Mouse (Mus musculus) hindbrain, embryonic 15.5 days (tissue): ENCODE results near the gene Ago3. TPM values are rescaled to one million over a fixed set of nuclear protein-coding genes. Genes with fewer than 3 reads are reported as not detected.

ENCODE experiments used
- ATAC-seq: fragments of 200-750 bp; cut with Nextera tagmentation; 2 replicates; pipeline ENCODE4 v1.8.0; 2017; ENCODE audit warnings: low read depth, moderate number of reproducible peaks, moderate TSS enrichment; ENCODE audit not compliant: low FRiP score
- H3K27ac ChIP-seq: fragments of 300-500 bp; sonication (generic); replicated peaks from 2 replicates; pipeline ENCODE4 v1.5.1; 2015; ENCODE audit warnings: mild to moderate bottlenecking, inconsistent platforms
- H3K27me3 ChIP-seq: fragments of 300-500 bp; sonication (generic); 2 replicates; pipeline ENCODE4 v1.6.1; 2015; ENCODE audit warnings: control low read depth, inconsistent platforms
- H3K36me3 ChIP-seq: fragments of 300-500 bp; sonication (generic); 2 replicates; pipeline ENCODE4 v1.6.1; 2015; ENCODE audit warnings: control low read depth, inconsistent platforms
- H3K4me1 ChIP-seq: fragments of 300-500 bp; sonication (generic); replicated peaks from 2 replicates; pipeline ENCODE4 v1.6.1; 2015; ENCODE audit warnings: control low read depth, inconsistent platforms
- H3K4me2 ChIP-seq: fragments of 300-500 bp; sonication (generic); 2 replicates; pipeline ENCODE4 v1.6.1; 2015; ENCODE audit warnings: moderate library complexity, mild to moderate bottlenecking, inconsistent platforms
- H3K4me3 ChIP-seq: fragments of 300-500 bp; sonication (generic); 2 replicates; pipeline ENCODE4 v1.5.1; 2015; ENCODE audit warnings: mild to moderate bottlenecking, inconsistent platforms
- H3K9ac ChIP-seq: fragments of 300-500 bp; sonication (generic); 2 replicates; pipeline ENCODE4 v1.6.1; 2015; ENCODE audit warnings: inconsistent platforms
- H3K9me3 ChIP-seq: fragments of 300-500 bp; sonication (generic); 2 replicates; pipeline ENCODE4 v1.6.1; 2016; ENCODE audit warnings: control low read depth, inconsistent platforms
- WGBS: fragments of 180-500 bp; shearing (Covaris S2); methylation state at CpG from one replicate; pipeline ENCODE4 v1.1.7; 2015; 5-methylcytosine and 5-hydroxymethylcytosine counted together
- polyA plus RNA-seq: library from polyadenylated mRNA; unstranded; fragments of >200 nt; fragmentation: Nextera tagmentation; extraction: Ambion mirVana; gene quantifications from 2 replicates; pipeline ENCODE4 v1.2.1, GENCODE M21; 2015

The Ago3 gene
- polyA plus RNA-seq, result 15.5 and 16.3 TPM in 2 replicates

GRCm38 (mm10) chr4:126429347-126430079, at the start of gene Ago3:
Gene Ago3 (minus strand): TSS chr4:126429556.
- Histone ChIP-seq H3K9me3 (no peaks in the 10 kb centered on the region), H3K27me3 (no peaks in the 10 kb centered on the region), H3K4me3 (peak within 1 kb of the TSS; percentile 95), H3K4me2 (peak within 1 kb of the TSS; percentile 87), H3K9ac (peak within 1 kb of the TSS; percentile 97), H3K36me3 (no peaks in the 10 kb centered on the region; the same call in 1 of the 2 replicates), H3K4me1 (peaks cover 16% of the 10 kb centered on the region), H3K27ac (peak within 1 kb of the TSS; percentile 89)
- peak; percentile 95 for ATAC-seq
- under 1% methylated on average over 58 of the region's 65 CpGs for WGBS

- Histone ChIP-seq H3K27me3 (no peaks in the 10 kb centered on the region), H3K36me3 (no peaks in the 10 kb centered on the region), H3K9ac (no peak overlapping the region), H3K4me2 (no peak overlapping the region), H3K9me3 (no peaks in the 10 kb centered on the region), H3K4me1 (peaks cover 7% of the 10 kb centered on the region), H3K4me3 (no peak overlapping the region), H3K27ac (no peak overlapping the region)
- 63% methylated on average over 5 of the region's 5 CpGs for WGBS
- ATAC-seq, result no peak
Measured at GRCm38 (mm10) chr4:126473031-126473430, 43.7 kb upstream of the Ago3 start.

- Histone ChIP-seq H3K36me3 (no peaks in the 10 kb centered on the region), H3K4me3 (peak overlapping the region; percentile 66), H3K27ac (peak overlapping the region; percentile 92), H3K9me3 (no peaks in the 10 kb centered on the region), H3K27me3 (no peaks in the 10 kb centered on the region), H3K9ac (0 out of 2 replicates have a peak overlapping the region, but pooled peaks have one; percentile 74), H3K4me2 (peak overlapping the region; percentile 74), H3K4me1 (peaks cover 41% of the 10 kb centered on the region)
- 62% methylated on average over 1 of the region's 1 CpGs for WGBS
- ATAC-seq, result no peak
Measured at GRCm38 (mm10) chr4:126469334-126469733, 40.0 kb upstream of the Ago3 start.

GRCm38 (mm10) chr4:126468925-126469324, 39.6 kb upstream of the Ago3 start:
- Histone ChIP-seq H3K4me2 (peak overlapping the region; percentile 74), H3K9me3 (no peaks in the 10 kb centered on the region), H3K4me3 (peak overlapping the region; percentile 66), H3K36me3 (no peaks in the 10 kb centered on the region), H3K27me3 (no peaks in the 10 kb centered on the region), H3K9ac (peak overlapping the region; percentile 74), H3K27ac (peak overlapping the region; percentile 92), H3K4me1 (peaks cover 45% of the 10 kb centered on the region)
- ATAC-seq, result no peak
- 3% methylated on average over 8 of the region's 8 CpGs for WGBS

- Histone ChIP-seq H3K27ac (peak within 1 kb of the TSS; percentile 92), H3K36me3 (no peaks in the 10 kb centered on the region), H3K4me2 (peak within 1 kb of the TSS; percentile 74), H3K9ac (peak within 1 kb of the TSS; percentile 74), H3K27me3 (no peaks in the 10 kb centered on the region), H3K9me3 (no peaks in the 10 kb centered on the region), H3K4me1 (peaks cover 49% of the 10 kb centered on the region), H3K4me3 (peak within 1 kb of the TSS; percentile 66)
- under 1% methylated on average over 53 of the region's 55 CpGs for WGBS
- peak; percentile 91 for ATAC-seq
Measured at GRCm38 (mm10) chr4:126468285-126468901, 39.0 kb upstream of the Ago3 start, which contains the start of gene Ago1. Gene Ago1 (minus strand): TSS chr4:126468583.

- Histone ChIP-seq H3K4me3 (peak overlapping the region; percentile 66), H3K4me1 (peaks cover 51% of the 10 kb centered on the region), H3K27ac (peak overlapping the region; percentile 92), H3K9me3 (no peaks in the 10 kb centered on the region), H3K27me3 (no peaks in the 10 kb centered on the region), H3K36me3 (no peaks in the 10 kb centered on the region), H3K4me2 (peak overlapping the region; percentile 74), H3K9ac (peak overlapping the region; percentile 74)
- ATAC-seq, result peak; percentile 49
- under 1% methylated on average over 23 of the region's 25 CpGs for WGBS
Measured at GRCm38 (mm10) chr4:126467721-126468284, 38.4 kb upstream of the Ago3 start.

GRCm38 (mm10) chr4:126466251-126466750, 36.9 kb upstream of the Ago3 start:
- peak overlapping the region; percentile 74 for H3K4me2 ChIP-seq
- WGBS, result 9% methylated on average over 8 of the region's 8 CpGs
- no peaks in the 10 kb centered on the region for H3K27me3 ChIP-seq
- no peaks in the 10 kb centered on the region for H3K9me3 ChIP-seq
- ATAC-seq, result no peak
- peak overlapping the region; percentile 92 for H3K27ac ChIP-seq
- H3K36me3 ChIP-seq, result no peaks in the 10 kb centered on the region
- peak overlapping the region; percentile 66 for H3K4me3 ChIP-seq
- peak overlapping the region; percentile 31; the same call in 1 of the 2 replicates for H3K9ac ChIP-seq
- H3K4me1 ChIP-seq, result peaks cover 58% of the 10 kb centered on the region

- peaks cover 58% of the 10 kb centered on the region for H3K4me1 ChIP-seq
- 1% methylated on average over 8 of the region's 8 CpGs for WGBS
Measured at GRCm38 (mm10) chr4:126465843-126466242, 36.5 kb upstream of the Ago3 start.

GRCm38 (mm10) chr4:126464892-126465235, 35.5 kb upstream of the Ago3 start:
- Histone ChIP-seq H3K27ac (peak overlapping the region; percentile 92), H3K9ac (no peak overlapping the region), H3K27me3 (no peaks in the 10 kb centered on the region)

More at GRCm38 (mm10) chr4:126465843-126466242, 36.5 kb upstream of the Ago3 start:
- H3K9ac ChIP-seq, result peak overlapping the region; percentile 4
- no peaks in the 10 kb centered on the region for H3K9me3 ChIP-seq
- peak overlapping the region; percentile 92 for H3K27ac ChIP-seq
- H3K36me3 ChIP-seq, result no peaks in the 10 kb centered on the region
- no peaks in the 10 kb centered on the region for H3K27me3 ChIP-seq
- peak overlapping the region; percentile 74 for H3K4me2 ChIP-seq
- peak; percentile 27; the same call in 1 of the 2 replicates for ATAC-seq
- peak overlapping the region; percentile 66 for H3K4me3 ChIP-seq

GRCm38 (mm10) chr4:126464189-126464891, 35.0 kb upstream of the Ago3 start:
- Histone ChIP-seq H3K4me1 (peaks cover 58% of the 10 kb centered on the region), H3K9me3 (no peaks in the 10 kb centered on the region), H3K4me2 (peak overlapping the region; percentile 74), H3K36me3 (peaks cover 10% of the 10 kb centered on the region), H3K27ac (0 out of 2 replicates have a peak overlapping the region, but pooled peaks have one; percentile 20), H3K9ac (no peak overlapping the region), H3K4me3 (no peak overlapping the region), H3K27me3 (no peaks in the 10 kb centered on the region)
- no peak for ATAC-seq
- WGBS, result 14% methylated on average over 4 of the region's 4 CpGs

More at GRCm38 (mm10) chr4:126464892-126465235, 35.5 kb upstream of the Ago3 start:
- peak overlapping the region; percentile 66 for H3K4me3 ChIP-seq
- H3K9me3 ChIP-seq, result no peaks in the 10 kb centered on the region
- WGBS, result 5% methylated on average over 2 of the region's 2 CpGs
- ATAC-seq, result no peak
- peaks cover 5% of the 10 kb centered on the region for H3K36me3 ChIP-seq
- H3K4me2 ChIP-seq, result peak overlapping the region; percentile 74
- peaks cover 58% of the 10 kb centered on the region for H3K4me1 ChIP-seq

- Histone ChIP-seq H3K36me3 (peaks cover 93% of the 10 kb centered on the region), H3K9ac (no peak overlapping the region), H3K4me2 (no peak overlapping the region), H3K9me3 (no peaks in the 10 kb centered on the region), H3K4me3 (no peak overlapping the region), H3K4me1 (no peaks in the 10 kb centered on the region), H3K27ac (no peak overlapping the region), H3K27me3 (no peaks in the 10 kb centered on the region)
- no peak for ATAC-seq
- 96% methylated on average over 7 of the region's 7 CpGs for WGBS
Measured at GRCm38 (mm10) chr4:126455441-126455840, 26.1 kb upstream of the Ago3 start.
